Mouse (Mus musculus) myocyte (in vitro differentiated cells): Measurements from ENCODE around the gene B9d1. TPM values are rescaled to one million over a fixed set of nuclear protein-coding genes. Genes with fewer than 3 reads are reported as not detected.

Experiments used
- H3K27me3 ChIP-seq: one replicate; pipeline ENCODE4 v1.6.1; 2011; ENCODE audit not compliant: control insufficient read depth, insufficient read depth, insufficient read length
- H3K36me3 ChIP-seq: one replicate; pipeline ENCODE4 v1.6.1; 2011; ENCODE audit not compliant: control insufficient read depth, insufficient read depth
- H3K4me2 ChIP-seq: one replicate; pipeline ENCODE4 v1.6.1; 2011; ENCODE audit warnings: low read depth, control low read depth
- H3K4me3 ChIP-seq: one replicate; pipeline ENCODE4 v1.5.1; 2011; ENCODE audit warnings: mild to moderate bottlenecking, control low read depth, moderate library complexity
- H3K79me2 ChIP-seq: one replicate; pipeline ENCODE4 v1.6.1; 2011; ENCODE audit not compliant: control insufficient read depth, insufficient read depth
- H3ac ChIP-seq: one replicate; pipeline ENCODE4 v1.6.1; 2011; ENCODE audit not compliant: control insufficient read depth, insufficient read length
- CEBPB ChIP-seq: IDR thresholded peaks from 2 replicates; pipeline ENCODE4 v1.6.1; 2011; ENCODE audit warnings: mild to moderate bottlenecking, moderate library complexity; ENCODE audit not compliant: poor library complexity, insufficient read depth, severe bottlenecking
- E2F4 ChIP-seq: IDR thresholded peaks from one replicate; pipeline ENCODE4 v1.6.1; 2011; ENCODE audit warnings: mild to moderate bottlenecking, control low read depth, moderate library complexity; ENCODE audit not compliant: insufficient read depth
- MAX ChIP-seq: IDR thresholded peaks from one replicate; pipeline ENCODE4 v1.6.1; 2011; ENCODE audit warnings: low read depth, mild to moderate bottlenecking, control low read depth
- MYOD1 ChIP-seq, 3 experiments: IDR thresholded peaks; one replicate each; pipeline ENCODE4 v1.6.1; 2011; ENCODE audit warnings: control low read depth in 2 of 3, low read depth in 2 of 3, mild to moderate bottlenecking in 2 of 3, moderate library complexity in 1 of 3; ENCODE audit not compliant: insufficient read length in 2 of 3, control insufficient read depth in 1 of 3
- MYOG ChIP-seq, 3 experiments: IDR thresholded peaks; one replicate each; pipeline ENCODE4 v1.6.1; 2011; ENCODE audit warnings: control low read depth in 2 of 3, low read depth in 2 of 3, mild to moderate bottlenecking in 2 of 3; ENCODE audit not compliant: insufficient read length in 2 of 3, control insufficient read depth in 1 of 3, insufficient read depth in 1 of 3
- POLR2A ChIP-seq: IDR thresholded peaks from one replicate; pipeline ENCODE4 v1.6.1; 2011; ENCODE audit warnings: low read depth, mild to moderate bottlenecking, control low read depth, moderate library complexity; ENCODE audit not compliant: insufficient read length
- POLR2AphosphoS2 ChIP-seq: IDR thresholded peaks from one replicate; pipeline ENCODE4 v1.6.1; 2011; ENCODE audit warnings: low read depth, control low read depth; ENCODE audit not compliant: insufficient read length
- REST ChIP-seq: IDR thresholded peaks from one replicate; pipeline ENCODE4 v1.6.1; 2011; ENCODE audit warnings: mild to moderate bottlenecking, control low read depth, moderate library complexity; ENCODE audit not compliant: insufficient read depth, insufficient read length
- SRF ChIP-seq: IDR thresholded peaks from one replicate; pipeline ENCODE4 v1.6.1; 2011; ENCODE audit warnings: low read depth; ENCODE audit not compliant: control insufficient read depth, insufficient read length
- TCF12 ChIP-seq: IDR thresholded peaks from one replicate; pipeline ENCODE4 v1.6.1; 2011; ENCODE audit warnings: mild to moderate bottlenecking, control low read depth; ENCODE audit not compliant: poor library complexity, insufficient read depth, severe bottlenecking
- TCF3 ChIP-seq: IDR thresholded peaks from one replicate; pipeline ENCODE4 v1.6.1; 2011; ENCODE audit warnings: low read depth, control low read depth; ENCODE audit not compliant: insufficient read length
- USF1 ChIP-seq: IDR thresholded peaks from one replicate; pipeline ENCODE4 v1.6.1; 2011; ENCODE audit warnings: low read depth, mild to moderate bottlenecking, control low read depth, moderate library complexity
- polyA plus RNA-seq: library from polyadenylated mRNA; unstranded; fragments of >200 nt; fragmentation: generic; extraction: Trizol; gene quantifications from one replicate; pipeline ENCODE4 v1.2.1, GENCODE M21; 2012; ENCODE audit warnings: missing spikeins

B9d1 gene
- polyA plus RNA-seq, 1 experiment, result 38.6 TPM

- TF ChIP-seq REST (no peak), SRF (no peak), POLR2A (no peak), POLR2AphosphoS2 (no peak), MAX (no peak), E2F4 (no peak), TCF12 (no peak), TCF3 (no peak), MYOD1 (IDR thresholded peaks at IDR 0.05; ENCODE audit: control insufficient read depth in 1 of 3, insufficient read length in 2 of 3, low read depth in 2 of 3) (no peak), MYOG (IDR thresholded peaks at IDR 0.05; ENCODE audit: control insufficient read depth in 1 of 3, insufficient read depth in 1 of 3, insufficient read length in 2 of 3, low read depth in 2 of 3) (no peak), USF1 (no peak), CEBPB (no peak)
- Histone ChIP-seq H3K4me3 (no peak overlapping the region), H3ac (no peak overlapping the region), H3K36me3 (no peaks in the 10 kb centered on the region), H3K27me3 (no peaks in the 10 kb centered on the region), H3K4me2 (no peak overlapping the region), H3K79me2 (no peaks in the 10 kb centered on the region)
These were observed 31.3 kb upstream of the B9d1 start for GRCm38 (mm10) chr11:61473630-61474029.

- Histone ChIP-seq H3K27me3 (no peaks in the 10 kb centered on the region), H3K36me3 (no peaks in the 10 kb centered on the region), H3K4me2 (peak overlapping the region; percentile 48), H3K4me3 (no peak overlapping the region), H3K79me2 (no peaks in the 10 kb centered on the region), H3ac (no peak overlapping the region)
- TF ChIP-seq TCF3 (no peak), REST (no peak), MYOG (IDR thresholded peaks at IDR 0.05; ENCODE audit: control insufficient read depth in 1 of 3, insufficient read depth in 1 of 3, insufficient read length in 2 of 3, low read depth in 2 of 3) (peak in 1 of 3 experiments; percentile 68), MYOD1 (IDR thresholded peaks at IDR 0.05; ENCODE audit: control insufficient read depth in 1 of 3, insufficient read length in 2 of 3, low read depth in 2 of 3) (peak in 2 of 3 experiments; percentile 18 to 49)
These were observed 28.1 kb upstream of the B9d1 start for GRCm38 (mm10) chr11:61476786-61477382.

- no peaks in the 10 kb centered on the region for H3K36me3 ChIP-seq
- no peak overlapping the region for H3ac ChIP-seq
- H3K27me3 ChIP-seq, result no peaks in the 10 kb centered on the region
- TF ChIP-seq MYOG (IDR thresholded peaks at IDR 0.05; ENCODE audit: control insufficient read depth in 1 of 3, insufficient read depth in 1 of 3, insufficient read length in 2 of 3, low read depth in 2 of 3) (peak in 2 of 3 experiments; percentile 31 to 65), CEBPB (no peak), MYOD1 (IDR thresholded peaks at IDR 0.05; ENCODE audit: control insufficient read depth in 1 of 3, insufficient read length in 2 of 3, low read depth in 2 of 3) (peak in 2 of 3 experiments; percentile 79 to 84)
- peak overlapping the region; percentile 48 for H3K4me2 ChIP-seq
- H3K79me2 ChIP-seq, result no peaks in the 10 kb centered on the region
- H3K4me3 ChIP-seq, result no peak overlapping the region
These were observed 27.1 kb upstream of the B9d1 start for GRCm38 (mm10) chr11:61477566-61478508.

GRCm38 (mm10) chr11:61478788-61479187 lies 26.2 kb upstream of the B9d1 start:
- Histone ChIP-seq H3K27me3 (no peaks in the 10 kb centered on the region), H3K4me3 (no peak overlapping the region)

More at GRCm38 (mm10) chr11:61478788-61479187, 26.2 kb upstream of the B9d1 start:
- Histone ChIP-seq H3K79me2 (no peaks in the 10 kb centered on the region), H3K4me2 (no peak overlapping the region), H3ac (no peak overlapping the region), H3K36me3 (no peaks in the 10 kb centered on the region)
- no peak for TF ChIP-seq POLR2AphosphoS2
- no peak for TF ChIP-seq MAX
- TF ChIP-seq REST, result no peak
- no peak for TF ChIP-seq POLR2A
- no peak for TF ChIP-seq SRF
- no peak for TF ChIP-seq USF1
- no peak for TF ChIP-seq TCF12
